Mouse (Mus musculus) heart, adult 9 months (tissue): ENCODE data around the gene Cat.

Experiments used
- DNase-seq, 2 experiments: peaks; one replicate each; pipeline ENCODE4 v3.0.0; 2022; ENCODE audit warnings: low spot score in 2 of 2

The Cat gene

DNA sequence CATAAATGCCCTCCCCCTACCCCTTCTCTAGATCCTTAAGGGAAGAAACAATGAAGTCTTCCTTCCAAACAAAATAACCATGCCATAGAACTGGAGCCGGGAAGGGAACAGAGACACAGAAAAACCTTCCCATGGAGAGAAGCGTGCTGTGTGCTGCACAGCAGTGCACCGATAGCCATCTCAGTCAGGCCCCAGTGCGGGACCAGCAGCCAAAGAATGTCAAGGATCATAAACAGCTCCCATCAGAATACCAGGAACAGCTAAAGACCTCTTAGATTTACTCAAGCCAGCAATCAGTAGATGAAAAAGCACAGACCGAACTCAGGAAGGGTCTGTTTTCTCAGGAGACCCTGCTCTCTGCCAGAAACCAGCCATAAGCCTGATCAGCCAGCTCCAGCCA, 48.4 kb downstream of the Cat start:
- DNase-seq: no peak

DNA sequence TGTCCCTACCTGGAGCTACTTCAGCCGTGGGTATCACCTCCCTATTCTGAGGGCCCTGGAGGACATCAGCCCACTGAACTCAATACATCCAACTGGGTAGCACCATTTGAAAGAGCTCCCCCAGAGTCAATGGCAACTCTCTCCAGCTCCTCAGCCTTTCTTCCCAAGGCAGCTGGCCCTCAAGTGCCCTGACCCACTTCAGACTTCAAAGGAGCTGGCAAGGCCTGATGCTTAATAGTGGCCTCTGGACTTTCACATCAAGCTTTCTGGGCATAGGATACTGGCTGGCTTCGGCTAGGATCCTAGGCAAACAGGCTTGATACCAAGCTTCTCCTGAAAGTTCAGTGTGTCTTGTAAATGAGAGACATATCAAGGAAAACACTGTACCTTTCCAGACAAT, 49.9 kb downstream of the Cat start:
- no peak for DNase-seq

GRCm38 (mm10) chr2:103432695-103433275, 52.2 kb downstream of the Cat start:
- no peak for DNase-seq

DNA sequence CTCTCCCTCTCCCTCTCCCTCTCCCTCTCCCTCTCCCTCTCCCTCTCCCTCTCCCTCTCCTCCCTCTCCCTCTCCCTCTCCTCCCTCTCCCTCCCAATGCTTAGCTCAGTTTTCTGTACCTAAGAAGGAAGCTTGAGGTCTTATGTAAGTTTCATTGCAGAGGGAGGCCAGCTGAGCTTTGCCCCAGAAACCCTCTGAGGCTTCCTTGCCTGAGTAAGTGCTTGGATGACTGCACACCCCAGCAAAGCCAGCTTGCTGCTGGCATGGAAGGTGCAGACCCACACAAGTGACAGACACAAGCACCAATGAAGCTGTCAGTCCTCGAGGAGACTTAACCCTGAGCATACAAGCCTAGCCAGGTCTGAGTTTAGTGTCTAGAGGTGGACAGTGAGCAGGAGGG, 54.2 kb downstream of the Cat start:
- no peak for DNase-seq

- no peak for DNase-seq
These were observed 56.6 kb downstream of the Cat start for GRCm38 (mm10) chr2:103428356-103428755.

- DNase-seq: no peak
These were observed 59.4 kb downstream of the Cat start for GRCm38 (mm10) chr2:103425456-103426063.

- peak; percentile 19 to 44 for DNase-seq
These were observed 60.5 kb downstream of the Cat start for GRCm38 (mm10) chr2:103424349-103425026.

DNA sequence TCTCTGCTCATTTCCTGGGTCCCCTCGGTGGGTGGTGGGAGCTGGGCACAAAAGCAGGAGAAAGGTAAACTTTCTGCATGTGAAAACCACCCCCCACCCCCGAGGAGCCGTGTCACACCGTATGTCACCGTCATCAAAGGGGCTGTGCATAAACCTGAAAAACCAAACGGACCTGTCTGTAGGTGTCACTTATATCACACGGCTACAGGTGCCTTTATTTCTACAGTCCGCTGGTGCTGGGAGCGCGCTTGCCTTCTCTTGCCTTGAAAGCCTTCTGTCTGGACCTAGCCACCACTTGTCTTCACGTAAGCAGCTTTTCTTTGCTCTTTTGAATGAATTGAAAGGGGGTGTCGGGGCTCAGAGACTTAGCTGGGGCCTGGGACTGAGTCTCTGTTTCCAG, 61.1 kb downstream of the Cat start:
- no peak for DNase-seq

DNA sequence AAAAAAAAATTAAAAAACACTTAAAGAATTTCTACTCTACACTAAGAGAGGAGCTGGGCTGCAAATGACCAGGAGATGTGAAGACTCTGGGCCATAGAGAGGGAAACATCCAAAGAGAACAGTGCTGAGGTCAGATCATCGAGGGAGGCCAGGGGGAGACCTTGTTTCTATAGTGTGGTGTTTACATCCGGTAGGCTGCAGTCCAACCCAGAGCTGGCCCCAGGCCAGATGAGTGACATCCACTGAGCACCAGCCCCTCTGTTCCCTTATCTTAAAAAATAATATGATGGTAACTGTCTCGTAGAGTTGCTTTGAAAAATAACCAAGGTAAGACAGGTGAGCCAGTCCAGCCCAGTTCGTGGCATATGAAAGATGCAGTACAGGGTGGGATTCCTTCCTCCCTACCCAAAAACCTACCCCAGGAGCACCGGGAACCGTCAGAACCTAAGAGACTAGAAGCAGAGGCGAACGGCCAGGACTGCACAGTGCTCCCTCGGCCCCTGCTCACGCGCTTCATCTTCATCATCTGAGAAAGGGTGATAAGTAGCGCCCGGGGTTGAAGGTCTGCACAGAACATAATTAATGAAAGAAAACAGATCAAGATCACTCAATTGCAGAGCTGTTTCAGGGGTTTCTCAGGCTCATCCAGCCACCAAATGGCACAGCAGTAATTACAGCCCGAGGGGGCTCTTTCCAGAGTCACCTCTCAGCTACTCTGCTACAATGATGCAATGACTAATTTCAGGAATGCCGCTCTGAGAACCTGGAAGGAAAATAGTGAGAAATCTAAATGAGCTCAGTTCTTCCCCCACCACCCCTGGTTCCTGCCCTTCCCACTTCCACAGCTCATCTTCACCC, 64.1 kb downstream of the Cat start:
- no peak for DNase-seq

- DNase-seq: no peak
These were observed 69.2 kb downstream of the Cat start for GRCm38 (mm10) chr2:103415774-103416173.

GRCm38 (mm10) chr2:103413381-103413780, 71.6 kb downstream of the Cat start:
- no peak for DNase-seq

GRCm38 (mm10) chr2:103411816-103412215, 73.1 kb downstream of the Cat start:
- DNase-seq: no peak

- no peak for DNase-seq
These were observed 73.6 kb downstream of the Cat start, which contains the start of gene Elf5 for GRCm38 (mm10) chr2:103411348-103411747. Gene Elf5 (plus strand): TSS chr2:103411688.

GRCm38 (mm10) chr2:103406239-103406638, 78.7 kb downstream of the Cat start:
- no peak for DNase-seq
